Mouse (Mus musculus): Measurements from ENCODE around the gene B130006D01Rik.
A peak's percentile ranks its signal among the peaks of the same experiment; 100 is the strongest.

The B130006D01Rik gene

GRCm38 (mm10) chr11:95723287-95723686 lies at the start of gene B130006D01Rik:
TSS of gene B130006D01Rik (plus strand) at chr11:95723587.
- DNase-seq (ENCODE audit: low spot score): no peak

GRCm38 (mm10) chr11:95675498-95675897 lies 47.9 kb upstream of the B130006D01Rik start:
- no peak for DNase-seq (ENCODE audit: low spot score)

GRCm38 (mm10) chr11:95676307-95676706 lies 47.1 kb upstream of the B130006D01Rik start:
- DNase-seq (ENCODE audit: low spot score): peak; percentile 54

GRCm38 (mm10) chr11:95677925-95678701 lies 45.3 kb upstream of the B130006D01Rik start:
- no peak for DNase-seq (ENCODE audit: low spot score)

- no peak for DNase-seq (ENCODE audit: low spot score)
These were observed 41.3 kb upstream of the B130006D01Rik start for GRCm38 (mm10) chr11:95681995-95682601.

DNA sequence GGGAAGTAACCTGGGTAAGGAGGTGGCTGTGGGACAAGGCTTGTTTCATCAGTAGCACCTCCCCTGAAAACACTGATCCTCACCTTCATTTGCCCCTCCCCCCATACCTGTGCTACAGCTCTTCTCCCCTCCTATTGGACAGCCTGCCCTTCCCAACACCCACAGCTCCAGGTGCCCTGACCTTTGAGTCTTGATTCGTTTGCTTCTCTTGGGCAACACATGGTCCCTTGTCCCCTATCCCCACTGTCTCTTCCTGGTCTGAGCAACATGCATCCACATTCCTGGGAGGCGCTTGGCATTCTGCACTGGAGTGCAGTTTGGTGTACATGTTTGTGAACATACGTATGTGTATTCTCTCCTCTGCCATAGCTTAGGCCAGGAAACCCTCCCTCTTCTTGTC lies 40.4 kb upstream of the B130006D01Rik start:
- DNase-seq (ENCODE audit: low spot score): peak; percentile 81

DNA sequence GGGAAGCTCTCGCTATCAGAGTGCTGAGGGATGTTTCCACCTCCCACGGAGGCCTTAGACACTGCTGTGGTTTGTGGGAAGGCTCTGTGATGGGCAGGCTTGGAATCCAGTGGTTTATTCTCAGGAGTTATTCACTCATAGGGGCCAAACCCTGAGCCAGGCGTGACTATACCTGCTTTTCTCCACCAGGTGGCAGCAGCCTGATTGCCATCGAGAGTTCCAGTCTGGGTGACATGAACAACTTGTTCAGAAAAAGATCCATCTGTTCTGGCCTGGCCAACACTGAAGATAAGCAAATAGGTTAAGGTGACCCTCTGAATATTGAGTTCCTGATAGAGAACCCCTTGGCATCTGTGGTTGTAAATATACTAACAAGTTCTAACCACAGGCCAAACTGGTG lies 37.4 kb upstream of the B130006D01Rik start:
- peak; percentile 51 for DNase-seq (ENCODE audit: low spot score)

DNA sequence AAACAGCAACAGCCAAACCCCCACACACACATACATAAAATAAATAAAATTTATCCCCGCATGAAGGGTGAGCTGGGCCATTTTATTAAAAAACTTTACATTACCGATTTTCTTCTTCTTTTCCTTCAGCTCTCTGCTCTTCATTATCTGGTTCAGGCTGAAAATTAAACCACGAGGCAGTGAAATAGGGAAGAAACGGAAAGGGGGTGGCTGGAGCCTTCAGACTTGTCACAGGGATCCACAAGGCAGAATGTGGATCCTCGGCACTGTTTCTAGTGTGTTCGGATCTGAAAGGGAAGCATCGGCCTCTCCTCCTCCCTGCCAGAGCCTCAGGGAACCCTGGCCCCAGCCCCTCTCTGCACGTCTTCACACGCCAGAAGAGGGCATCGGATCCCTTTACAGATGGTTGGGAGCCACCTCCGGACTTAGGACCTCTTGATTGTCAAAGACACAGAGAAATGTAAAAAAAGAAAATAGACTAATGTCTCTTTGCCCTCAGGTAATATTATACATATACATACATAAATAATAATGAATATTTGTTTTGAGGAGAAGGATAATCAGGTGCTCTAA lies 36.2 kb upstream of the B130006D01Rik start:
- DNase-seq (ENCODE audit: low spot score): no peak

GRCm38 (mm10) chr11:95688515-95688914 lies 34.9 kb upstream of the B130006D01Rik start:
- no peak for DNase-seq (ENCODE audit: low spot score)

GRCm38 (mm10) chr11:95688981-95689380 lies 34.4 kb upstream of the B130006D01Rik start:
- DNase-seq (ENCODE audit: low spot score): no peak

DNA sequence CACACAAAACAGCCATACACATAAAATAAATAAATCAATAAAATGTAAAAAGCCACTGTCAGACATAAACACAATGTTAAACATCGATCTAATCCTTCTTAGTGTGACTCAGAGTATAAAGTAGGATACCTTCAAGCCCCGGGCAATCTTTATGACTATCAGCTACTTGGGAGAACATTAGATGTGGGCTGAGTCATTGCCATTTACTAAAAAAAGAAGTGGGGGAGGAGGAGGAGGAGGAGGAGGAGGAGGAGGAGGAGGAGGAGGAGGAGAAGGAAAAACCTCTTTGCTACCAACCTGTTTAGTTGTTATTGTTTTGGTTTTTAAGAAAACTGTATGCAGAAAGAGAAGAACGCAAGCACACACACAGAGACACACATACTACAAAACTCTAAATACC lies 33.8 kb upstream of the B130006D01Rik start:
- no peak for DNase-seq (ENCODE audit: low spot score)

DNA sequence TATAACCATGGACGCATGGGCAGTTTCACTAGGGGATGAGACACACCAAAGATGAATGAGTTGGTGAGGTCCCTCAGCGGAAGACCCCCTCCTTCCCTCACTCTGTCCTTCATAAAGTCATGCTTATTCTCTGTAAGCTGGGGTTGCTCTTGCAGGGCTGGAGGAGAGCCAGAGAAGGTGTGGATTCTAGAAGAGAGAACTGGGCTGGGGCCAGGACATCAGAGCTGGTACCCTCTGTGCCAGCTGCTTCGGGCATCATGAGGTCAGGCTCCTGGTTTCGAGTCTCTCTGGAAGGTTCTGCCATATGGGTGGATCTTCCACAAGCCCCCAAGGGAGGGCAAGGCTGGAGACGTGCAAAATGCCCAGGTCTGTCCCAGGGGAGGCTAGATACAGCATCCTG lies 24.8 kb upstream of the B130006D01Rik start:
- DNase-seq (ENCODE audit: low spot score): no peak

DNA sequence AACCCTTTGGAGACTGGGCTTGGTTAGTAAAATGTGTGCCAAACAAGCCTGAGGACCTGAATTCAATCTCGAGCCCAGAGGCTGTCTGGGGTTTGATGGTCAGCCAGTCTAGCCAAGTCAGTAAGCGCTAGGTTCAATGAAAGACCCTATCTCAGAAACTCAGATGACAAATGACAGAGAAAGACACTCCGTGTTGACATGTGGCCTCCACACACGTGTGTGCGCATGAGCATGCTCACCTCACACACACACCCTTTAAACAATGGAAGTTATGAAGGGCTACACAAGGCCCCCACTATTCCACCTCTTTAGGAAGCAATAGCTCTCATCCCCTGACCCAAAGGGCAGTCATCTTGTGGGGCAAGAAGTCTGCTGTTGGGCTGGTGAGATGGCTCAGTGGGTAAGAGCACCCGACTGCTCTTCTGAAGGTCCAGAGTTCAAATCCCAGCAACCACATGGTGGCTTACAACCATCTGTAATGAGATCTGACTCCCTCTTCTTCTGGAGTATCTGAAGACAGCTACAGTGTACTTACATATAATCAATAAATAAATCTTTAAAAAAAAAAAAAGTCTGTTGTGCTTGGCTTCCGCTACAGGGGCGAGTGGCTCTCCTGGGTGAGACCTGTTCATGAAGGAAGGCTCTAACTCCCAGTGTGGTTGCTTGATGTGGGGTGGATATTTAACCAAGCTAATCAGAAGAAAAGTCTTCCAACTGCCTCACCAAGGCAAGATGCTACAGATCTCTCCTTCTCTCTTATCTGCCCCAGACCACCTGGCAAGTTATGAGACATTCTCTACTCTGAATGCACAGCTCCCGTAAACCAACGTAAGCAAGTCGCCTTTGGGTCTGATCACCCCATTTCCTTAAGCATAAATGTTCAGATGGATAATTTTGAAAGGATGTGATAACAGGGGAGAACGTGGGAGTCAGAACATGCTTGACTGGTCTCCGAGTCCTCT lies 22.3 kb upstream of the B130006D01Rik start:
- DNase-seq (ENCODE audit: low spot score): no peak

- no peak for DNase-seq (ENCODE audit: low spot score)
These were observed 19.1 kb upstream of the B130006D01Rik start for GRCm38 (mm10) chr11:95704032-95704969.

GRCm38 (mm10) chr11:95704970-95705330 lies 18.4 kb upstream of the B130006D01Rik start:
- DNase-seq (ENCODE audit: low spot score): no peak

GRCm38 (mm10) chr11:95709534-95710040 lies 13.8 kb upstream of the B130006D01Rik start:
- DNase-seq (ENCODE audit: low spot score): no peak

- no peak for DNase-seq (ENCODE audit: low spot score)
These were observed 12.9 kb upstream of the B130006D01Rik start for GRCm38 (mm10) chr11:95710478-95710877.

- DNase-seq (ENCODE audit: low spot score): peak; percentile 24
These were observed 11.3 kb upstream of the B130006D01Rik start for GRCm38 (mm10) chr11:95712085-95712562.

DNA sequence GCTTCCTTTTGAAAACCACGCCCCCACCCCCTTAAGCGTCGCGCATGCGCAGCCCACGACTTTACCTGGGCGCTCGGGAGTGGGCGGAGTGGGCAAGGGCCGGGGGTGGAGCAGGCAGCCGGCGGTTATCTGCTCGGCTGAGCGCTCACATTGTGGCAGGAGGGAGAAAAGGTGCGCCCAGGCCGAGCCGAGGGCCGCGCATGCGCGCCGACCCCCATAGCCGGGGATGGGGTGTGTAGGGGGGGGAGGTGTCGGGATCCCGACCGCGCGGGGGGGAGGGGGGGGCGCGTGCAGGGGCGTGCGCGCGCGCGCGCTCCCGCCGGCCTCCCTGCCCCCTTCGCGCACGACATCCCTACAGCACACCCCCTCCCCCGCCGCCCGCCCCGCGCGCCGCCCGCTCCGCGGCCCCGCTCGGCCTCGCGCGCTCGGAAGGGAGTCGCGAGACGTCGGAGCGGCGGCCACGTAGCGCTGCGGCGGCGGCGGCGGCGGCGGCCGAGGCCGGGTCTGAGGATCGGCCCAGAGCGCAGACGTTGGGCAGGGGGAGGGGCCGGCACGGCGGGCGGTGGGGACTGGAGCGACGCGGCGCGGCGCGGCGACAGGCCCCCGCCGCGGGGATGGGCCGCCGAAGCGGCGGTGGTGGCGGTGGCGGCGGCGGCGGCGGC lies 10.7 kb upstream of the B130006D01Rik start, which contains the start of gene Zfp652:
TSS of gene Zfp652 (plus strand) at position 111 of the 662 bp plus-strand sequence.
- peak; percentile 97 for DNase-seq (ENCODE audit: low spot score)

All from yolk sac, embryonic 10.5 days (tissue).